Mouse (Mus musculus) brain, embryonic 14.5 days (tissue): ENCODE results near the gene Vmn1r236.

ENCODE experiments used
- CTCF ChIP-seq: fragments of 200-500 bp; IDR thresholded peaks from 2 replicates; pipeline ENCODE4 v1.5.1; 2012; ENCODE audit warnings: inconsistent platforms, mild to moderate bottlenecking, moderate library complexity, borderline replicate concordance; ENCODE audit not compliant: insufficient read depth, insufficient read length; ENCODE audit errors: extremely low read depth
- POLR2A ChIP-seq: fragments of 200-500 bp; IDR thresholded peaks from 2 replicates; pipeline ENCODE4 v1.6.1; 2012; ENCODE audit warnings: mild to moderate bottlenecking, inconsistent platforms, borderline replicate concordance; ENCODE audit not compliant: poor library complexity, insufficient read depth, insufficient read length, severe bottlenecking; ENCODE audit errors: extremely low read depth

- TF ChIP-seq POLR2A: no peak
- TF ChIP-seq CTCF: peak; percentile 35; the same call in 1 of the 2 replicates
These were observed 10.6 kb upstream of the Vmn1r236 start for GRCm38 (mm10) chr17:21272103-21272502.
